Mouse (Mus musculus) mouse trophoblast stem cell (cell line): ENCODE results near the gene Adcyap1r1.

ENCODE experiments used
- in situ Hi-C, 2 experiments: fragments of 300-500 bp; cut with MseI, MboI; formaldehyde crosslinking; loops; 2 replicates in 1 of 2; 3 replicates in 1 of 2; pipeline ENCODE4 v1.15.1; 2025

Adcyap1r1 gene

GRCm38 (mm10) chr6:55448976-55449678 is 2.7 kb upstream of the Adcyap1r1 start:
- in situ Hi-C loops: no loop called here

GRCm38 (mm10) chr6:55452381-55452780 is 603 bp downstream of the Adcyap1r1 start:
- in situ Hi-C loops: no loop called here

- in situ Hi-C loops: no loop called here
Measured at GRCm38 (mm10) chr6:55453548-55453947, 1.8 kb downstream of the Adcyap1r1 start.

GRCm38 (mm10) chr6:55455641-55456040 is 3.9 kb downstream of the Adcyap1r1 start:
- in situ Hi-C loops: no loop called here

- in situ Hi-C loops: no loop called here
Measured at GRCm38 (mm10) chr6:55457727-55458126, 5.9 kb downstream of the Adcyap1r1 start.

- in situ Hi-C loops: no loop called here
Measured at GRCm38 (mm10) chr6:55458156-55458555, 6.4 kb downstream of the Adcyap1r1 start.

GRCm38 (mm10) chr6:55459545-55460397 is 8.0 kb downstream of the Adcyap1r1 start:
- in situ Hi-C loops: loop anchor here in 1 of 2 experiments (5.0 kb wide), 1 partner anchor 43 kb away; no protein-coding TSS in a partner anchor

- in situ Hi-C loops: loop anchor here in 1 of 2 experiments (5.0 kb wide), 1 partner anchor 41 kb away; no protein-coding TSS in a partner anchor
Measured at GRCm38 (mm10) chr6:55461141-55461540, 9.4 kb downstream of the Adcyap1r1 start.

GRCm38 (mm10) chr6:55461678-55462077 is 9.9 kb downstream of the Adcyap1r1 start:
- in situ Hi-C loops: loop anchor here in 1 of 2 experiments (5.0 kb wide), 1 partner anchor 41 kb away; no protein-coding TSS in a partner anchor

- in situ Hi-C loops: loop anchor here in 1 of 2 experiments (5.0 kb wide), 1 partner anchor 40 kb away; no protein-coding TSS in a partner anchor
Measured at GRCm38 (mm10) chr6:55462394-55462793, 10.6 kb downstream of the Adcyap1r1 start.

- in situ Hi-C loops: loop anchor here in 1 of 2 experiments (5.0 kb wide), 1 partner anchor 38 kb away; no protein-coding TSS in a partner anchor
Measured at GRCm38 (mm10) chr6:55463966-55464365, 12.2 kb downstream of the Adcyap1r1 start.

- in situ Hi-C loops: no loop called here
Measured at GRCm38 (mm10) chr6:55465311-55465710, 13.5 kb downstream of the Adcyap1r1 start.

- in situ Hi-C loops: no loop called here
Measured at GRCm38 (mm10) chr6:55466301-55466761, 14.6 kb downstream of the Adcyap1r1 start.

- in situ Hi-C loops: no loop called here
Measured at GRCm38 (mm10) chr6:55470691-55471090, 18.9 kb downstream of the Adcyap1r1 start.

- in situ Hi-C loops: no loop called here
Measured at GRCm38 (mm10) chr6:55472381-55472780, 20.6 kb downstream of the Adcyap1r1 start.

- in situ Hi-C loops: no loop called here
Measured at GRCm38 (mm10) chr6:55480988-55481387, 29.2 kb downstream of the Adcyap1r1 start.

- in situ Hi-C loops: no loop called here
Measured at GRCm38 (mm10) chr6:55482471-55482870, 30.7 kb downstream of the Adcyap1r1 start.

GRCm38 (mm10) chr6:55483360-55483759 is 31.6 kb downstream of the Adcyap1r1 start:
- in situ Hi-C loops: no loop called here

- in situ Hi-C loops: no loop called here
Measured at GRCm38 (mm10) chr6:55484224-55484623, 32.4 kb downstream of the Adcyap1r1 start.

- in situ Hi-C loops: no loop called here
Measured at GRCm38 (mm10) chr6:55485216-55485615, 33.4 kb downstream of the Adcyap1r1 start.

- in situ Hi-C loops: no loop called here
Measured at GRCm38 (mm10) chr6:55487726-55488125, 35.9 kb downstream of the Adcyap1r1 start.

GRCm38 (mm10) chr6:55496201-55496600 is 44.4 kb downstream of the Adcyap1r1 start:
- in situ Hi-C loops: no loop called here
